Mouse (Mus musculus) ES-E14 (cell line): ENCODE data around the gene Flnc. TPM values are rescaled to one million over a fixed set of nuclear protein-coding genes. Genes with fewer than 3 reads are reported as not detected.

ENCODE experiments used
- DNase-seq: peaks from one replicate; pipeline ENCODE4 v3.0.0-alpha.2; 2013; ENCODE audit warnings: low read depth, low spot score
- H3K27ac ChIP-seq: 2 replicates; pipeline ENCODE4 v1.5.1; 2012; ENCODE audit warnings: low read depth, mild to moderate bottlenecking, low read length, moderate library complexity, mixed read lengths; ENCODE audit not compliant: poor library complexity, insufficient read depth, severe bottlenecking
- H3K36me3 ChIP-seq: 2 replicates; pipeline ENCODE4 v1.6.1; 2012; ENCODE audit warnings: mild to moderate bottlenecking, low read length, moderate library complexity, mixed read lengths; ENCODE audit not compliant: control insufficient read depth, poor library complexity, insufficient read depth, severe bottlenecking
- H3K4me1 ChIP-seq, 2 experiments: fragments of 150-350 bp in 1 of 2; sonication (generic) in 1 of 2; 2 replicates each; pipeline ENCODE4 v1.6.1; 2012; ENCODE audit warnings: low read length in 2 of 2, mild to moderate bottlenecking in 1 of 2, mixed read lengths in 1 of 2; ENCODE audit not compliant: control insufficient read depth in 2 of 2, insufficient read depth in 2 of 2, poor library complexity in 1 of 2
- H3K4me3 ChIP-seq, 2 experiments: fragments of 150-350 bp in 1 of 2; sonication (generic) in 1 of 2; 2 replicates each; pipeline ENCODE4 v1.5.1; 2012; ENCODE audit warnings: low read length in 2 of 2, low read depth in 1 of 2, mild to moderate bottlenecking in 1 of 2, mixed read lengths in 1 of 2; ENCODE audit not compliant: insufficient read depth in 1 of 2, poor library complexity in 1 of 2, severe bottlenecking in 1 of 2
- H3K9ac ChIP-seq: 2 replicates; pipeline ENCODE4 v1.6.1; 2012; ENCODE audit warnings: low read depth, mild to moderate bottlenecking, low read length, mixed read lengths; ENCODE audit not compliant: poor library complexity, insufficient read depth, severe bottlenecking
- H3K9me3 ChIP-seq: fragments of 150-350 bp; sonication (generic); 2 replicates; pipeline ENCODE4 v1.6.1; 2012; ENCODE audit warnings: low read depth, mild to moderate bottlenecking, low read length; ENCODE audit not compliant: control insufficient read depth, insufficient read depth
- CHD2 ChIP-seq: IDR thresholded peaks from 2 replicates; pipeline ENCODE4 v1.6.1; 2014; ENCODE audit warnings: mild to moderate bottlenecking, low read depth, low read length, inconsistent platforms
- HCFC1 ChIP-seq: IDR thresholded peaks from 2 replicates; pipeline ENCODE4 v1.6.1; 2012; ENCODE audit warnings: low read length, inconsistent platforms, borderline replicate concordance; ENCODE audit not compliant: insufficient read depth
- MAFK ChIP-seq: IDR thresholded peaks from 2 replicates; pipeline ENCODE4 v1.6.1; 2014; ENCODE audit warnings: mild to moderate bottlenecking, low read depth, low read length, inconsistent platforms; ENCODE audit not compliant: insufficient read depth
- ZC3H11A ChIP-seq: IDR thresholded peaks from 2 replicates; pipeline ENCODE4 v1.6.1; 2012; ENCODE audit warnings: low read depth, mild to moderate bottlenecking, inconsistent platforms, low read length, borderline replicate concordance
- ZNF384 ChIP-seq: IDR thresholded peaks from 2 replicates; pipeline ENCODE4 v1.6.1; 2012; ENCODE audit warnings: low read depth, low read length, inconsistent platforms
- in situ Hi-C, 2 experiments: fragments of 600-800 bp; cut with MboI; formaldehyde crosslinking; loops; one replicate each; pipeline ENCODE4 v1.15.1; 2025; ENCODE audit warnings: low sequenced_read_pairs in 2 of 2, inconsistent platforms in 1 of 2; ENCODE audit not compliant: unreplicated experiment in 2 of 2
- total RNA-seq: library from RNA; depleted of rRNA; stranded (reverse); fragments of 300-350 nt; gene quantifications from 2 replicates; pipeline ENCODE4 v1.2.3, GENCODE M21; 2012

The Flnc gene
- total RNA-seq, 1 experiment, result 86.4 TPM

GRCm38 (mm10) chr6:29397575-29397974 lies 35.5 kb upstream of the Flnc start:
- Histone ChIP-seq H3K36me3 (peaks cover 4% of the 10 kb centered on the region; the same call in 1 of the 2 replicates), H3K27ac (no peak overlapping the region), H3K4me1 (peaks cover 13% of the 10 kb centered on the region in 2 experiments), H3K9ac (peak overlapping the region; percentile 63; the same call in 1 of the 2 replicates), H3K4me3 (peak overlapping the region; percentile 87 to 91), H3K9me3 (no peaks in the 10 kb centered on the region)
- in situ Hi-C loops, result no loop called here
- no peak for DNase-seq
- TF ChIP-seq CHD2 (no peak), HCFC1 (no peak), ZNF384 (no peak), MAFK (no peak), ZC3H11A (no peak)

GRCm38 (mm10) chr6:29399851-29400250 lies 33.2 kb upstream of the Flnc start:
- Histone ChIP-seq H3K4me1 (peaks cover 13 to 16% of the 10 kb centered on the region in 2 experiments), H3K9me3 (no peaks in the 10 kb centered on the region), H3K36me3 (peaks cover 4% of the 10 kb centered on the region; the same call in 1 of the 2 replicates), H3K4me3 (no peak overlapping the region), H3K27ac (peak overlapping the region; percentile 63; the same call in 1 of the 2 replicates), H3K9ac (no peak overlapping the region)
- TF ChIP-seq MAFK, result no peak
- TF ChIP-seq CHD2, result no peak
- DNase-seq, result peak; percentile 40
- in situ Hi-C loops, result no loop called here

GRCm38 (mm10) chr6:29402693-29403342 lies 30.2 kb upstream of the Flnc start:
- peak; percentile 76 for DNase-seq
- Histone ChIP-seq H3K4me3 (peak overlapping the region; percentile 70 to 81), H3K9ac (peak overlapping the region; percentile 74), H3K36me3 (peaks cover 6% of the 10 kb centered on the region; the same call in 1 of the 2 replicates), H3K4me1 (peaks cover 10% of the 10 kb centered on the region in 2 experiments), H3K27ac (no peak overlapping the region), H3K9me3 (no peaks in the 10 kb centered on the region)
- TF ChIP-seq MAFK (no peak), CHD2 (no peak), ZC3H11A (no peak), HCFC1 (no peak), ZNF384 (no peak)
- in situ Hi-C loops, result no loop called here

GRCm38 (mm10) chr6:29406412-29406811 lies 26.6 kb upstream of the Flnc start:
- peaks cover 4 to 6% of the 10 kb centered on the region in 2 experiments; a peak in 2 of 4 replicates for H3K4me1 ChIP-seq
- H3K9ac ChIP-seq, result no peak overlapping the region
- TF ChIP-seq ZC3H11A, result no peak
- no peak for TF ChIP-seq CHD2
- no peak for TF ChIP-seq HCFC1
- no peak for TF ChIP-seq ZNF384
- TF ChIP-seq MAFK, result no peak
- H3K27ac ChIP-seq, result no peak overlapping the region
- in situ Hi-C loops, result no loop called here
- no peak overlapping the region for H3K4me3 ChIP-seq
- H3K9me3 ChIP-seq, result no peaks in the 10 kb centered on the region
- H3K36me3 ChIP-seq, result peaks cover 11% of the 10 kb centered on the region
- no peak for DNase-seq

DNA sequence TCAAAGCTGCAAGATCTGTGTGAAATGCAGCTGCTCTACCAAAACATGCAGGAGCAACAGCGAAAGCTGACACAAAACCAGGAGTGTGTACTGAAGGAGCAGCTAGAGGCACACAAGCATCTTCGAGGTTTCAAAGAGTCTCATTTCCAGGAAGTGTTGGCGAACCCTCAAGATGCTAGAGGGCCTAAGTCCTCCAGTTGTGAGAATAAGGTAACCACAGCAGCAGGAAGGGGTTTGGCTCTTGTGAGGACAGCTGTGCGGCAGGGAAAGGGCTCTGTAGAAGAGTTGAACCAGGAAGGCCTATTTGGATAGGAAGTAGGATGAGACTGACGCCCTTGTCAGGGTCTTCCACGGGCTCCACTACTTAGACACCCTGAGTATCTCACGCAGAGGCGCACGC lies 17.6 kb upstream of the Flnc start:
- no peak overlapping the region for H3K9ac ChIP-seq
- no peak overlapping the region for H3K4me3 ChIP-seq
- no peaks in the 10 kb centered on the region; a peak in 1 of 4 replicates for H3K4me1 ChIP-seq
- H3K36me3 ChIP-seq, result peaks cover 19% of the 10 kb centered on the region; the same call in 1 of the 2 replicates
- no peak overlapping the region for H3K27ac ChIP-seq
- in situ Hi-C loops, result no loop called here
- DNase-seq, result no peak
- no peaks in the 10 kb centered on the region for H3K9me3 ChIP-seq
- TF ChIP-seq MAFK, result no peak
